Mouse (Mus musculus) CD8-positive naive resting alpha-beta T cell, adult 57 days (primary cell): ENCODE measurements around the gene Ptprh. TPM values are rescaled to one million over a fixed set of nuclear protein-coding genes. Genes with fewer than 3 reads are reported as not detected.

Experiments
- total RNA-seq: library from RNA; stranded (reverse); gene quantifications from one replicate; pipeline ENCODE4 v1.2.4, GENCODE M21; 2023

Gene Ptprh
- not detected for total RNA-seq

DNA sequence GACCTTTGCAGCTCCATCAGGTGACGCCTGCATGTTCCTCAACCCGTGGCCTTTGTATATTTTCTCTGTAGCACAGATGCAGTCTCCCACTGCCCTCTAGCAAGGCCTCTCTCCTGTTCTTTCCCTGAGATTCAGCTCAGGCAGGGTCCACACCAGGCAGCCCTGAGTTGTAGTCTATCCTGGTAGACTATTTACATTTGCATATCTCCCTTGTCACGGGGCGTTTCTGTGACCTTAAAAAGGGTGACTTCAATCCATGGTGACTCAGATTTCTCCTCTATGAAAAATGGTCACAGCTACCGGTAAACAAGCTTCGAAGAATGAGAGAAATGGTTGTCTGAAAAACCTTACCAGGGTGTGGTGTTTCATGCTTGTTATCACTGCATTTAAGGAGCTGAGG, at the start of gene Ptprh:
Gene Ptprh, minus strand, starts transcription at position 169 of the 400 bp plus-strand sequence.

DNA sequence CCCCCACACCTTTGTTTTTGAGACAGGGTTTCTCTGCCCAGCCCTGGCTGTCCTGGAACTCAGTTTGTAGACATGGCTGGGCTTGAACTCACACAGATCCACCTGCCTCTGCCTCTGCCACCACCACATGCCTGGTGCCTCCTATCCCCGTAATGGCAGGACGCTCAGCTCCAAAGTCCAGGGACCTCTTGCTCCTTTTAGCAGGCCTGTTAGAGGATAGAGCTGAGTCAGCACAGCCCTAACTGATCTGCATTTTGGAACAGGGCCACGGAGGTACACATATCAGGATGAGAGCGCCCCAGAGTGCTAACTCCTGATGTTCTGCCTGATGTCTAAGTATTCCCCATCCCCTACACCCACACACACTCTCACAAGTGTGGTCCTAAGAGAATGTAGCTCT, 27.2 kb upstream of the Ptprh start, which contains the start of gene Tmem86b:
Gene Tmem86b, minus strand, starts transcription at position 392 of the 400 bp plus-strand sequence.

DNA sequence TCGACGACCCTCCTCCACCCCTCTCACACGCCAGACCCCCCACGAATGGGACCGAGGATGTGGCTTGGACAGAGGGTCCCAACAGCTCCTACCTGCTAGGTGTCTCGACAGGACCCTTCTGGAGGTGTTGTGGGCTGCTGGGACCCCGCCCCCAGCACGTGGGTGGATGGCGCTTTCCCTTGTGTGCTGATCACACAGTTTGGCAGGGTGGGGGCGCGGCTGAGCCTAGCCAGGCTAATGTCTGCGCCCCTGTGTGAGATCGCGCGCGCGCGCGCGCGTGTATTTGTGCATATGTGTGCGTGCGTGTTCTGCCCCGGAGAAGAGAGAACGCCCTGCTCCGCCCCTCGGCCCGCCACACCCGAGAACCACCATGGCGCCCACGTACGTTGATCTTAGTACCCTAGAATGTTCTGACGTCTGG, 56.6 kb downstream of the Ptprh start, which contains the start of gene Syt5:
Gene Syt5, minus strand, starts transcription at position 321 of the 421 bp plus-strand sequence.

DNA sequence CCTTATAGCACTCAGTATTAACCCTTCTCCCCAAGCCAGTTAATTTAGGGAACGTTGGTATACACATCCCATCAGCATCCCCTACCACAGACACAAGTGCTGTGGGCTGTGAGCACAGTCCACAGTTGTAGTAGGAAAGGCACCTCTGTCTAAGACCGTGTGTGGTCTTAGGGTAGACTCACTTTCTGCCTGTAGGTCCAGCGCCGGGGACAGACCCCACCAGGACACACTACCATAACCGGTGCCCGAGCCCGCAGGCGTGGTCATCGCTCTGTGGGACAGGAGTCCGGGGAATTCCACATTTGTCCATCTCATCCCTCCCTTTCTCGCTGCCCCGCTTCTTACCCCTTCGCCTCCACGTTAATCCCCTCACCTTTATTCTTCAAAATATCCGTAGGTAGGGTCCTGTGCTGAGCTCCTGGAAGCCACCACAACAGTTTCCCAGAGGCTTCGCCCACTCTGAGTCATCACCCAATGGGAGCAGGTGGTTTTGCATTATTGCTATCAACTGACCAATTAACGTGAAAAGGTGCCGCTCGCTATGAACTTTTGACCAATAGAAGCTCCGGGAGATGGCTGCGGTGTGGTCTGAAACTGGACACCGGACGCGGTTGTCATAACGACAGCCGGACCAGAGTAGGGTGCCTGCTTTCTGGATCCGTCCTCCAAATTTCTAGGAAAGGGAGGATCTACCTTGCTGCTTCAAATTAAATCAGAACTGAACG, 71.7 kb downstream of the Ptprh start, which contains the start of gene Dnaaf3:
Gene Dnaaf3, minus strand, starts transcription at position 449 of the 725 bp plus-strand sequence.

DNA sequence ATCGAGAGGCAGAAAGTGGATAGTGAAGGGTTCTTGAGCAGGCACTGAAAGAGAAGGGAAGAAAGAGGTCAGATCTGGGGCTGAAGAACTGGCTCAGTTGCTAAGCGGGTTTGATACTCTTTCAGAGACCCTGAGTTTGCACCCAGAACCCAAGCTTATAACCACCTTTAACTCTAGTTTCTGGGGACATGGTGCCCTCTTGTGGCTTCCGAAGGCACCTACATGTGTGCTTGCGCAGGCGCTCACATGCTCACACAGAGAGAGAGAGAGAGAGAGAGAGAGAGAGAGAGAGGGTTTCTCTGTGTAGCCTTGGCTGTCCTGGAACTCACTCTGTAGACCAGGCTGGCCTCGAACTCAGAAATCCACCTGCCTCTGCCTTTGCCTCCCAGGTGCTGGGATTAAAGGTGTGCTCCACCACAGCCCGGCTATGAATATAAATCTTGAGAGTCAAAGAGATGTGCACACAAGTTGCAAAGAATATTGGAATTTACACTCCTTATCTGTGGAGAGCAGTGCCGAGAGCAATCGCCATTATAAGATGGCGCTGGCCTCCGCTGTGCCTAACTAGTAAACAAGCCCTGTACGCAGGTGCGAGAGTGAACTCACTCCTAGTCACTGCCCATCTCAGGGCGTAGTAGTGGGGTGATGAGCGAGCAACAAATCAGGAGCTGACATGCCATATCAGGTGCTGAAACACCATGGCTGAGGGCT, 79.5 kb downstream of the Ptprh start, which contains the start of gene Tnni3:
Gene Tnni3, minus strand, starts transcription at position 18 of the 711 bp plus-strand sequence.

DNA sequence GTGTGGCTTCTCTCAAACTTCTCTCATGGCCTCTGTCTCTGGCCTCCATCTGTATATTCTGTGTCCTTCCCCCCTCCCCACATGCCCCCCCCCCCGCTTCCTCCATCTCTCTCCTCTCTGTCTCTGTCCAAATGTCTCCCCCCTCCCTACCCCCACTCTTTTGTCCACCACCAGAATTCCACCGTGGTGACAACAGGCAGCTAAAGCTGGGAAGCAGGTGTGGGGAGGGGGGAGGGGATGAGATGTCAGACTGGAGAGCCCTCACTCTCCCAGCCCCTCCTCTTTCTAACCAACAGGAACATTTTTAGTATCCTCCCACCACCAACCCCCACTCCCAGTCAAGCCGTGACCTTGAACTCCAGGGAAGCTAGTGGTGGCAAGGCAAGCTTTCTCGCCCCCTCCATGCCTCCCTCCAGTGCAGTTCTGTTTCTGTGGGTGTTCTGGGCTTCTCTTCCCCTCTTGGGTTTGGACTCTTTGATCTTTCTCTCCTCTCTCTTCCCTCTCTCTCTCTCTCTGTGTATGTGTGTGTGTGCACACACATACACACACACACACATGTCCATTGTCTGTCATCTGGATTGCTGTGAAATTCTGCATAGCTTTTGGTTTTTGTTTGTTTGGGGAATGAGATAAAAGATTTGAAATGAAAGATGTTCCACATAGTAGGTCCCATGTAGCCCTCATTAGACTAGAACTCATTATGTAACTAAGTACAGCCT, 87.3 kb downstream of the Ptprh start, which contains the start of gene Tnnt1:
Gene Tnnt1, minus strand, starts transcription at position 51 of the 719 bp plus-strand sequence.

DNA sequence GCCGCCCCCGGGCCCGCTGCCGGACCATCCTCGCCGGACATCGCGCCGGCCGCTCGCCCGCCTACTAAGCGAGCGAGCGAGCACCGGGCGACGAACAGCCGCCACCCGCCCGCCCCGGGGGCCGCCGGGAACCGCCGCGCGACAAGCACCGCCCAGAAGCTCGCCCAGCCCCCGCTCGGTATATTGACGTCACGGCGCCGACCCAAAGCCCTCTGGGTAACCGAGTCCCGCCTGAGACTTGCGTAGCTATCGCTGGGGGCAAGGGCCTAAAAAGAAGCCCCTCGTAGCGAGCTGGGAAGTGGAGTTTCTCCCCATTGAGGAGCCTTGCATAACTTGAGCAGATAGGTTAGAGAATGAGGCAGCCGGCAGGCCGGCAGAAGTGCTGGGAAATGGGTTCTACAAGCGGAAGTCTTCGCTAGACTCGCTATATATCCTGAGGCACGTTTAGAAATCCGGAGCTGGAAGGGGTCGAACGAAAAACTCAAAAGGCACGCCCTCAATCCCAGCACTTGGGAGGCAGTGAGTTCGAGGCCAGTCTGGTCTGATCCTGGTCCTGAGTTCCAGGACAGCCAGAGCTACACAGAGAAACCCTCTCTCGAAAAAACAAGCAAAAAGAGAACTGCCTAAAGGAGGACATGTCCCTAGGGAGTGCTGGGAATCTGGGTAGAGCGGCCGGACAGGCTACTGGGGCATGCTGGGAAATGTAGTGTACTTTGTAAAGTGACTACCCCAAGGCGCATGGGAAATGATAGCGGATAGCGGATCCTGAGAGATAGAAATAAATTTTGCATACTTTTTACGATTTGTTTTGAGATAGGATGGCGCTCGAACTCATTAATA, 102.1 kb downstream of the Ptprh start, which contains the start of gene Ppp1r12c:
Gene Ppp1r12c, minus strand, starts transcription at position 123 of the 840 bp plus-strand sequence.

Other genes starting within 250 kb of the Ptprh start
- gene Gp6, start 206.3 kb downstream of the Ptprh start, total RNA-seq: not detected
- gene Rdh13, start 158.4 kb downstream of the Ptprh start, total RNA-seq: 17.4 TPM
- gene Eps8l1, start 143.4 kb downstream of the Ptprh start, total RNA-seq: 21.9 TPM
- gene Ppp1r12c, start 102.4 kb downstream of the Ptprh start, total RNA-seq: 225 TPM
- 3.4 TPM for gene Tnnt1, start 87.7 kb downstream of the Ptprh start, total RNA-seq
- not detected for gene Tnni3, start 79.8 kb downstream of the Ptprh start, total RNA-seq
- not detected for gene Dnaaf3, start 71.6 kb downstream of the Ptprh start, total RNA-seq
- 0.28 TPM for gene Syt5, start 56.5 kb downstream of the Ptprh start, total RNA-seq
- gene Tmem86b, start 27.4 kb upstream of the Ptprh start, total RNA-seq: 68.5 TPM
- 272 TPM for gene Ppp6r1, start 55.0 kb upstream of the Ptprh start, total RNA-seq
- 65.9 TPM for gene Hspbp1, start 81.0 kb upstream of the Ptprh start, total RNA-seq
- gene Brsk1, start 86.6 kb upstream of the Ptprh start, total RNA-seq: not detected
- 0.40 TPM for gene Tmem150b, start 121.2 kb upstream of the Ptprh start, total RNA-seq
- gene Kmt5c, start 136.1 kb upstream of the Ptprh start, total RNA-seq: 62.8 TPM
- gene Cox6b2, start 149.1 kb upstream of the Ptprh start, total RNA-seq: 4.5 TPM
- gene Fam71e2, start 167.3 kb upstream of the Ptprh start, total RNA-seq: not detected
- not detected for gene Il11, start 178.8 kb upstream of the Ptprh start, total RNA-seq
- not detected for gene Tmem190, start 178.9 kb upstream of the Ptprh start, total RNA-seq
- gene Tmem238, start 185.6 kb upstream of the Ptprh start, total RNA-seq: 1.4 TPM
- gene Rpl28, start 188.8 kb upstream of the Ptprh start, total RNA-seq: 2,425 TPM
- gene Ube2s, start 208.5 kb upstream of the Ptprh start, total RNA-seq: 155 TPM
- gene Shisa7, start 240.7 kb upstream of the Ptprh start, total RNA-seq: 0.12 TPM